Mouse (Mus musculus): ENCODE measurements at regions not wholly inside any gene's neighbourhood (a gene's known extent, or its start where the extent isn't known, plus 50 kb on each side); places are given as distances from the start of the nearest gene placed in this dataset.
"Not testable (repeated sequence)": the region's sequence is repeated elsewhere in the genome, so short reads cannot be mapped to it uniquely, and the experiment has no call there.

GRCm38 (mm10) chr3:9065892-9066291, 544.0 kb downstream of the Zfp704 start:
- DNase-seq (ENCODE audit: inconsistent ontology term) = no peak

DNA sequence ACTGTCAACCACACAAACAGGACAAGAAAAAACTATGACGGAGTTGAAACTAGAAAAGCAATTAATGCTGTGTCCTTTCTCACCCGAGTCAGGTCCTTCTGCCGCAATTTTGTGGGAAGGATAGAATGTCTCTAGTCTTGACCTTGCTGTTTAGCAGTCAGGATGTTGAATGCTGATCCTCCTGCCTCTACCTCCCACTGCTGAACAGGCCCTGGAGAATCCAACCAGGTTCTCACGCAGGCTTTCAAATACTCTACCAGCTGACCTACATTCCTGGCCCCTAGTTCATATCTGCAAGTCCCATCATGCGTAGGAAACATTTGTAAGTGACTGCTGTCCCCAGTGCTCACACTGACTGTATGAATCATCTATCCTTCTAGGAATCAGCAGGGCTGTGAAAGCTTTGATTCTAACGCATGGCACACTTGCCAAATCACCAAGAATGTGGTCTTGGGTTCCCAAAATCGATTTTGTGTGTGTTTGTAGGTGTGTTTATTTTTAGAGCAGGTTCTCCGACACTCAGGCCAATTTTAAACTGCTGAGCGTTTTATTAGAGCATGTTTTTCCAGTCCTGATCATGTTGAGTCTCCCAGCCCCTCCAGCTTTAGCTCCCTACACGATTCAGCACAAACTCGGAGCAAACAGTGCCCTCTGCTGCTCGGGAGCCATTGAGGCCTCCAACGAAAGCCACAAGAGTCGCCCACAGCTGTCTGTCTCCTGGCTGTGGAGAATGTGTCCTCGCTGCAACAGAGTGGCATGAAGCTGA, 545.4 kb downstream of the Zfp704 start:
- DNase-seq (ENCODE audit: inconsistent ontology term) = peak; percentile 75

DNA sequence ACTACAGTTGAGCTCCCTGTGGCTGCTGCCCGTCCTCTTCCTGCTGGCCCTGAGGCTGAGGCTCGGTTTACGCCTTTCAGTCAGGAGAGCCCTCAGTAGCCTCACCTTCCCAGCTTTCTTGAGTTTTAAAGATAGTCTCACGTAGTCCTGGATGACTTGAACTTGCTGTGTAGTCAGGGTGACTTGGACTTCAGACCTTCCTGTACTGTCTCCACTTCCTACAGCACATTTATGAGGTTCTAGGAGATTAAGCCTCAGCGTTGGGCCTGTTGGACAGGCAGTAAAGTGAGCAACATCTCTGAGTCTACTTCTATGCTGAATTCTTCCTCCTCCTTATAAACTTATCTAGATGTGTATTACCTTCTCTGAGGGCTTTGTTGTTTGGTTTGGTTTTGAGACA, 546.2 kb downstream of the Zfp704 start:
- no peak for DNase-seq (ENCODE audit: inconsistent ontology term)

GRCm38 (mm10) chr3:9061396-9061795, 548.5 kb downstream of the Zfp704 start:
- no peak for DNase-seq (ENCODE audit: inconsistent ontology term)

DNA sequence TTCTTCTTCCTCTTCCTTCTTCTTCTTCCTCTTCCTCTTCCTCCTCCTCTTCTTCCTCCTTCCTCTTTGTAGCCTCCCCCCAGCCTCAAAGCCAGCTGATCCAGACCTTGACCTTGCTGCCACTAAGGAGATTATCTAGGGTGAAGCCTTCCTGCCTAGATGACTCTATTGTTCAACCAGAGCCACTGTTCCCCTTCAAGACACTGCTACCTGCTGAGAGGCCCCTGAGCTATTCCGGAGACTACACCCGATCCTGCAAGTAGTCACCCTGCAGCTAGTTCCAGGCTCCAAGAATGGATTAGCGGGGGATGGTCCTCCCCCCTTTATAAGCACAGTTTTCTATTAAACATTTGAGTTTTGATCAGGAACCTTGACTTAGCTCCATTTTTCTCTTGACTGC, 552.2 kb downstream of the Zfp704 start:
- not testable (repeated sequence) for DNase-seq (ENCODE audit: inconsistent ontology term)

- no peak for DNase-seq (ENCODE audit: inconsistent ontology term)
These were observed 553.0 kb downstream of the Zfp704 start for GRCm38 (mm10) chr3:9056846-9057245.

DNA sequence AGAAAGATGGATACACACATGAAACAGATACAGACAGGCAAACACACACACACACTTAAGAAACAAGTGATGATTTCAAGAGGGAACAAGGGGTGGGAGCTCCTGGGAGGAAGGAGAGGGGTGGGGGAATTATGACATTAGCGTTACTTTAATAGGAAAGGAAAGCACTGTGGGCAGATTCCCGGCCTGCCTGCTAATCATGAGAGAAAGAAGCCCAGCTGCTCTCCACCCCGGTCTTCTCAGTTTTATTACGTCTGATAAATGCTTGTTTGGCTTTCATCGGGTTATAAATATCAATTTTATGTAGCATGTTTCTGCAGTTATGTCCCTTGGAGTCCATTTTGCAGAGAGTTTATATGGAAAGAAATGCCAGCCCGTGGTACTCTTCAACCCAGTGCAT, 554.1 kb downstream of the Zfp704 start:
- DNase-seq (ENCODE audit: inconsistent ontology term) = no peak
